In genomic region chr4:48002969-48003368, GRCm38 (mm10) we compare ENCODE assay signal across 24 mouse cellular contexts. TPM values are rescaled to one million over a fixed set of nuclear protein-coding genes. Genes with fewer than 3 reads are reported as not detected.
DNase-seq lines count a peak whose midpoint lies in the region; ATAC-seq and TF ChIP-seq lines count a peak whose summit lies in the region.
"Had no signal": no experiment of that assay in that cellular context is flagged by ENCODE, and none has a peak within 500 bp of the region (broad histone marks: within the 10 kb centered on the region; RNA-seq: fewer than 3 reads in every experiment).

No protein-coding gene starts in this region.

- TF ChIP-seq CTCF in CH12.LX (conservative IDR thresholded peaks at IDR 0.05 in 1 of 2, IDR thresholded peaks at IDR 0.05 in 1 of 2; ENCODE audit: low read depth in 2 of 2, low read length in 2 of 2), result no peak
- TF ChIP-seq CTCF in cerebellum, adult 2 months (IDR thresholded peaks at IDR 0.05; ENCODE audit: borderline replicate concordance, insufficient read depth, low read depth, low read length), result no peak
- TF ChIP-seq CTCF in stomach, postnatal 0 days (IDR thresholded peaks at IDR 0.05; ENCODE audit: low read depth), result no peak

- H3K4me3 ChIP-seq in CH12.LX (replicated peaks in 1 of 3; ENCODE audit: low read depth in 2 of 3, low read length in 2 of 3, poor library complexity in 1 of 3), result no peak overlapping the region
- no peak overlapping the region for H3K4me3 ChIP-seq in cerebellum, adult 2 months (replicated peaks; ENCODE audit: insufficient read depth, low read depth, low read length)
- no peak overlapping the region for H3K4me3 ChIP-seq in stomach, postnatal 0 days (ENCODE audit: low read depth, low read length)
- H3K4me3 ChIP-seq: gastrocnemius, adult 2 months; heart, embryonic 15.5 days; limb, embryonic 13.5 days; liver, embryonic 12.5 days; midbrain, embryonic 12.5 days; neural tube, embryonic 15.5 days had no signal

- ATAC-seq in cerebellum, adult (ENCODE audit: insufficient number of reproducible peaks, low FRiP score, low TSS enrichment), result peak; percentile 51; the same call in 1 of the 2 replicates
- ATAC-seq in stomach, postnatal 0 days (ENCODE audit: low FRiP score, low TSS enrichment), result no peak
- ATAC-seq: forebrain, embryonic 14.5 days; inflammation-experienced regulatory T-cells, adult 6 months; liver, embryonic 12.5 days had no signal

- H3K4me2 ChIP-seq in CH12.LX (ENCODE audit: insufficient read depth, low read depth, poor library complexity, severe bottlenecking), result no peak overlapping the region
- H3K4me2 ChIP-seq in stomach, postnatal 0 days (replicated peaks; ENCODE audit: low read depth), result no peak overlapping the region
- H3K4me2 ChIP-seq: heart, embryonic 15.5 days; hindbrain, embryonic 14.5 days; limb, embryonic 13.5 days; liver, embryonic 12.5 days; midbrain, embryonic 12.5 days; neural tube, embryonic 15.5 days had no signal

- H3K9me3 ChIP-seq in CH12.LX (replicated peaks; ENCODE audit: low read length), result no peaks in the 10 kb centered on the region
- H3K9me3 ChIP-seq in stomach, postnatal 0 days (ENCODE audit: control insufficient read depth, low read length), result no peaks in the 10 kb centered on the region
- H3K9me3 ChIP-seq: heart, embryonic 15.5 days; limb, embryonic 13.5 days; liver, embryonic 12.5 days; midbrain, embryonic 12.5 days; neural tube, embryonic 15.5 days had no signal

- in situ Hi-C loops in CH12.LX (cut with MboI; ENCODE audit: low pct_ligation_motif_present, low pct_unique_long_range_greater_than_20kb, low sequenced_read_pairs), result no loop called here

- no peak for DNase-seq in cerebellum, postnatal 4 days (ENCODE audit: low spot score in 2 of 2)
- peak; percentile 33 for DNase-seq in CH12.LX (ENCODE audit: extremely low read depth)
- DNase-seq in cerebellum, adult 2 months, result peak; percentile 71 to 90
- DNase-seq in cerebellum, postnatal 25 days, result peak; percentile 57 to 76
- DNase-seq in left cerebral cortex, postnatal 10 days (ENCODE audit: extremely low spot score in 1 of 2, low spot score in 2 of 2), result no peak
- DNase-seq in testis, postnatal 10 days (ENCODE audit: low spot score), result no peak
- DNase-seq in stomach, postnatal 0 days (ENCODE audit: low spot score), result no peak
- DNase-seq: gastrocnemius, adult 2 months; heart, postnatal 4 days; kidney, adult 2 months; kidney, postnatal 10 days; lung, adult 18-20 months; lung, postnatal 10 days; spleen, adult 18-20 months; thymus, postnatal 25 days had no signal

- 24% methylated on average over 4 of the region's 4 CpGs for WGBS in cerebellum, adult 2 months
- 71% methylated on average over 4 of the region's 4 CpGs for WGBS in stomach, postnatal 0 days

- dilution Hi-C loops in CH12.LX (cut with MboI; ENCODE audit: extremely low pct_ligation_motif_present, extremely low pct_unique_long_range_greater_than_20kb, low sequenced_read_pairs), result no loop called here

- H3K79me2 ChIP-seq in CH12.LX (replicated peaks; ENCODE audit: control insufficient read depth, extremely low read depth, insufficient read depth, poor library complexity, severe bottlenecking), result no peaks in the 10 kb centered on the region

- TF ChIP-seq EP300 in CH12.LX (IDR thresholded peaks at IDR 0.05; ENCODE audit: low read length), result no peak
- no peak for TF ChIP-seq EP300 in stomach, postnatal 0 days (optimal IDR thresholded peaks at IDR 0.05)

- no peak overlapping the region for H3K27ac ChIP-seq in CH12.LX (ENCODE audit: insufficient read depth, low read depth)
- no peak overlapping the region for H3K27ac ChIP-seq in cerebellum, adult 2 months (ENCODE audit: insufficient read depth, low read length)
- H3K27ac ChIP-seq in stomach, postnatal 0 days (replicated peaks), result no peak overlapping the region
- H3K27ac ChIP-seq: gastrocnemius, adult 2 months; heart, embryonic 15.5 days; hindbrain, embryonic 14.5 days; limb, embryonic 13.5 days; liver, embryonic 12.5 days; midbrain, embryonic 12.5 days; neural tube, embryonic 15.5 days had no signal

- no peak for TF ChIP-seq RAD21 in CH12.LX (IDR thresholded peaks at IDR 0.05; ENCODE audit: low read depth, low read length)

- H3K9ac ChIP-seq in CH12.LX (ENCODE audit: insufficient read depth, low read depth), result no peak overlapping the region
- no peak overlapping the region for H3K9ac ChIP-seq in stomach, postnatal 0 days (ENCODE audit: low read length)
- H3K9ac ChIP-seq: heart, embryonic 15.5 days; hindbrain, embryonic 14.5 days; limb, embryonic 13.5 days; liver, embryonic 12.5 days; midbrain, embryonic 12.5 days; neural tube, embryonic 15.5 days had no signal

- no peaks in the 10 kb centered on the region for H3K27me3 ChIP-seq in CH12.LX (replicated peaks)
- no peaks in the 10 kb centered on the region for H3K27me3 ChIP-seq in cerebellum, adult 2 months (ENCODE audit: control insufficient read depth, insufficient read depth, low read length)
- H3K27me3 ChIP-seq in stomach, postnatal 0 days (ENCODE audit: control insufficient read depth, insufficient read depth, low read length), result no peaks in the 10 kb centered on the region
- H3K27me3 ChIP-seq: heart, embryonic 15.5 days; limb, embryonic 13.5 days; liver, embryonic 12.5 days; midbrain, embryonic 12.5 days; neural tube, embryonic 15.5 days had no signal

- no peaks in the 10 kb centered on the region for H3K36me3 ChIP-seq in CH12.LX (replicated peaks in 1 of 2; ENCODE audit: control insufficient read depth in 1 of 2, insufficient read depth in 1 of 2, low read length in 1 of 2)
- no peaks in the 10 kb centered on the region for H3K36me3 ChIP-seq in stomach, postnatal 0 days (ENCODE audit: control insufficient read depth, insufficient read depth, low read length)
- H3K36me3 ChIP-seq: heart, embryonic 15.5 days; limb, embryonic 13.5 days; liver, embryonic 12.5 days; midbrain, embryonic 12.5 days; neural tube, embryonic 15.5 days had no signal

- TF ChIP-seq POLR2A in CH12.LX (IDR thresholded peaks at IDR 0.05; ENCODE audit: low read depth, low read length), result no peak
- TF ChIP-seq POLR2A in cerebellum, adult 2 months (IDR thresholded peaks at IDR 0.05; ENCODE audit: borderline replicate concordance, insufficient read depth, low read length), result no peak

- peaks cover 0 to 14% of the 10 kb centered on the region in 2 experiments; a peak in 2 of 4 replicates for H3K4me1 ChIP-seq in CH12.LX (ENCODE audit: control insufficient read depth in 1 of 2, insufficient read depth in 2 of 2)
- H3K4me1 ChIP-seq in cerebellum, adult 2 months (ENCODE audit: control insufficient read depth, insufficient read depth, low read length), result peaks cover 4% of the 10 kb centered on the region; the same call in 1 of the 2 replicates
- H3K4me1 ChIP-seq in stomach, postnatal 0 days (replicated peaks; ENCODE audit: control insufficient read depth, insufficient read depth), result no peaks in the 10 kb centered on the region
- H3K4me1 ChIP-seq: heart, embryonic 15.5 days; limb, embryonic 13.5 days; liver, embryonic 12.5 days; midbrain, embryonic 12.5 days; neural tube, embryonic 15.5 days had no signal

- intact Hi-C loops in left cerebral cortex, postnatal 10 days (cut with DNase I), result no loop called here

TF ChIP-seq in CH12.LX, 34 proteins besides CTCF, POLR2A, EP300 and RAD21:
- TF ChIP-seq JUND (conservative IDR thresholded peaks at IDR 0.05; ENCODE audit: low read depth, low read length) (no peak), ETS1 (conservative IDR thresholded peaks at IDR 0.05; ENCODE audit: low read depth, low read length) (no peak), UBTF (IDR thresholded peaks at IDR 0.05; ENCODE audit: low read depth, low read length) (no peak), KAT2A (IDR thresholded peaks at IDR 0.05; ENCODE audit: insufficient replicate concordance, low read length) (no peak), MAX (IDR thresholded peaks at IDR 0.05; ENCODE audit: low read length) (no peak), MXI1 (IDR thresholded peaks at IDR 0.05; ENCODE audit: low read depth, low read length) (no peak), USF2 (conservative IDR thresholded peaks at IDR 0.05; ENCODE audit: low read depth, low read length) (no peak), HCFC1 (IDR thresholded peaks at IDR 0.05; ENCODE audit: low read depth, low read length) (no peak), ZKSCAN1 (IDR thresholded peaks at IDR 0.05; ENCODE audit: borderline replicate concordance, low read depth, low read length) (no peak), JUN (IDR thresholded peaks at IDR 0.05; ENCODE audit: insufficient read depth, low read depth, low read length) (no peak), CHD1 (IDR thresholded peaks at IDR 0.05; ENCODE audit: low read depth, low read length) (no peak), CHD2 (IDR thresholded peaks at IDR 0.05; ENCODE audit: low read length) (no peak), E2F4 (IDR thresholded peaks at IDR 0.05; ENCODE audit: insufficient replicate concordance, low read depth, low read length) (no peak), SIN3A (IDR thresholded peaks at IDR 0.05; ENCODE audit: low read length) (no peak), NRF1 (IDR thresholded peaks at IDR 0.05; ENCODE audit: low read depth, low read length) (no peak), ZC3H11A (IDR thresholded peaks at IDR 0.05; ENCODE audit: low read depth, low read length) (no peak)

RNA-seq across cellular contexts. Expression of gene Nr4a3, which starts 42.0 kb away (rescaled TPM):
- total RNA-seq in CH12.LX (2012; rRNA removed), result 0.04 and 0.13 TPM in 2 replicates
- 0.24 and 0.32 TPM in 2 replicates for total RNA-seq in CH12.LX (2014; rRNA removed)
- polyA plus RNA-seq in CH12.LX (2012; ENCODE audit: insufficient read length, low read depth), result 0.18 and 0.21 TPM in 2 replicates
- polyA plus RNA-seq in cerebellum, adult 2 months (2012; rRNA removed), result 2.4 TPM in 2 replicates
- 10 to 100 TPM; 23.8 to 28.3 TPM for total RNA-seq in left cerebral cortex, postnatal 10 days (2021)
- 0.34 and 1.5 TPM in 2 replicates for polyA plus RNA-seq in stomach, postnatal 0 days (2015; fragmentation: Nextera tagmentation; extraction: Ambion mirVana)
- polyA plus RNA-seq: liver, embryonic 12.5 days had no signal

Comparison
In these comparisons a context has a peak if more than half of its experiments do, and no peak if none do; other contexts are left out.
1. DNase-seq: peak in CH12.LX (single experiment), cerebellum, adult 2 months (2 of 2) and cerebellum, postnatal 25 days (2 of 2); none in cerebellum, postnatal 4 days (0 of 2), left cerebral cortex, postnatal 10 days (0 of 2), testis, postnatal 10 days (single experiment) and stomach, postnatal 0 days (single experiment).